Mouse (Mus musculus): ENCODE measurements at regions not wholly inside any gene's neighbourhood (a gene's known extent, or its start where the extent isn't known, plus 50 kb on each side); places are given as distances from the start of the nearest gene placed in this dataset.

DNA sequence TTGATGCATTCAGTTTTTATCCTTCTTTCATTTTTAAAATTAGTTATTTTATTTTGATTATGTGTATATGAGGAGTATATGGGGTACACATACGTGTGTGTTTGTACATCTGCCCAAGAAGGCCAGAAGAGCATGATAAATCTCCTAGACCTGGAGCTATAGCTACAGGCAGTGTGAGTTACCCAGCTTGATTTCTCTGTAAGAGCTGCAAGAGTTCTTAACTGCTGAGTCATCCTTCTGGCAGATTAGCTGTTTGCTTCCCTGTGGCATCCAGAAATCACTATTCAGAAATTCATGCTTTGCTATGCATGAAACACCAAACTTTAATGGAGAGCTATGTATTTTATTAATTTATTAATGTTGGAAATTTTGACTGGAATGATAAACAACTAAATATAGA, 466.3 kb upstream of the Zwint start:
- no peak for DNase-seq (ENCODE audit: low spot score in 2 of 2)

DNA sequence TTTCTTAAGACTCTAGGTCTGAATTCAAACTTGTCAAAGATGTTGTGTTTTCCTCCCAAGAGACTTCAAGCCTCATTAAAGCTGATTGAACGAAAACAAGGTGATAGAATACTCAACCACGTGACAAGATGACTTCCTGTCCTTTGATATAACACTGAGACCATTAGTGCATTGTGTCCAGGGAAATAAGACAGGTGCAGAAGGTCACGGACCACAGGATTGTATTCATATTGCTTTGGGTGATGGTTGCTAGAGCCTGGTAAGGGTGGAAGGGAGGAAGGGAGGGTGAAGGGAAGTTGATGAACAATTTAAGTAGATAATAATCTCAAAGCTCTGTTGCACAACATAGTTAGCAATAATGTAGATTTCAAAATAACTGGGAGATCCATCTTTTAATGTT, 436.8 kb upstream of the Zwint start:
- DNase-seq (ENCODE audit: low spot score in 2 of 2), result peak in 1 of 2 experiments; percentile 1

DNA sequence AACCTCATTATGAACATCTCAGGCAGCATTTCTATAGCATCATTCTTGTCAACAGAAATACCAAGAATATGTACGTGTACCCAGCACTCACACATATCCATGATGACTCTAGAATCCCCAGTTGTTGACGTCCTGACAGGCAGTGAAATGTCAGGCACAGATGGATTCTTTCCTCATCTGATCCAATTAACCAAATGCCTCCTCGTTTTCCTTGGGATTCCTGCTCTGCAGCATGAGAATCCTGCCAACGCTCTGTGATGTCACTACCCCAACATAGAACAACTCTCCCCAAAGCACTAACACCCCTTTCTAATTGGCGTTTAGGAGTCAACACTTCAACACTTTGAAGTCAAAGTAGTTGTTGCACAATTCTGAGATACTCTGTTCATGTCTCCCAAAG, 433.5 kb upstream of the Zwint start:
- DNase-seq (ENCODE audit: low spot score in 2 of 2), result no peak

GRCm38 (mm10) chr10:72222505-72222904, 432.1 kb upstream of the Zwint start:
- DNase-seq (ENCODE audit: low spot score in 2 of 2), result no peak

DNA sequence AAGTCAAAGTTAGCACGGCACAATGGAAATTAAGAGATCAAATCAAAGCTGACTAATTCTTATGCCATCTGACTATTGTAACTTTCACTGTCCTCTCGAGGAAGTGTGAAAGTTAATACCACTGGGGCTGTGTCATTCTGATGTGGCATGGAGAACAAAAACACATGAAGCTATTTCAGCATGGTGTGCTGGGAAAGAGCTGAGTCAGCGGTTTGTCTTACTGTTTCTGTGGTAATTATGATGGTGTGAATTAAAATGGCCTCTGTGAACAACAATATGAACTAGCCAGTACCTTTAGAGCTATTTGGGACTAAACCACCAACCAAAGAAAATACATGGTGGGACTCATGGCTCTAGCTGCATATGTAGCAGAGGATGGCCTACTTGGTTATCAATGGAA, 429.6 kb upstream of the Zwint start:
- DNase-seq (ENCODE audit: low spot score in 2 of 2), result no peak

DNA sequence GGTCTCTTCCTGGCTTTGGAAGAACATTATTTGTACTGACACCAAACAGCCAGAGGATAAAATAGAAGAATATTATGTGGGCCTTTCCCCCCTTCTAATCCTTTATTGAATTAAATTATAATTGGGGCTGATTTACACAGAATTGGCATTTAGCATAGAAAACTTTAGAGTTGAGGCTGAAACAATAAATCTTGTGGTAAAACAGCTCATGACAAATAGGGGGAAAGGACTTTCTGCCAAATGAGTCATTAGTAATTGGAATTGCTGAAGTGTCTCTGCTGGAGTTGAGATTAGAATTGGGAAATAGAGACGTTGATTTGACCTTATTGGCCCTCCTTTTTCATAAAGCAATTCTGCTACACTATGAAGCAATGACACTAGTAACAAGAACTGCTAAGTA, 410.5 kb upstream of the Zwint start:
- DNase-seq (ENCODE audit: low spot score in 2 of 2), result no peak
